Mouse (Mus musculus) heart, adult 2 months (tissue): ENCODE measurements around the gene Zdhhc14.

Experiments used
- CTCF ChIP-seq: fragments of 200-600 bp; IDR thresholded peaks from 2 replicates; pipeline ENCODE4 v1.8.1; 2022; ENCODE audit warnings: antibody characterized with exemption, mild to moderate bottlenecking, moderate library complexity
- EP300 ChIP-seq: fragments of 200-500 bp; IDR thresholded peaks from 2 replicates; pipeline ENCODE4 v1.6.1; 2011; ENCODE audit warnings: low read depth, low read length, control low read depth; ENCODE audit not compliant: insufficient read depth
- POLR2A ChIP-seq: fragments of 200-500 bp; IDR thresholded peaks from 2 replicates; pipeline ENCODE4 v1.6.1; 2011; ENCODE audit warnings: mild to moderate bottlenecking, low read depth, low read length, control low read depth; ENCODE audit not compliant: insufficient read depth

DNA sequence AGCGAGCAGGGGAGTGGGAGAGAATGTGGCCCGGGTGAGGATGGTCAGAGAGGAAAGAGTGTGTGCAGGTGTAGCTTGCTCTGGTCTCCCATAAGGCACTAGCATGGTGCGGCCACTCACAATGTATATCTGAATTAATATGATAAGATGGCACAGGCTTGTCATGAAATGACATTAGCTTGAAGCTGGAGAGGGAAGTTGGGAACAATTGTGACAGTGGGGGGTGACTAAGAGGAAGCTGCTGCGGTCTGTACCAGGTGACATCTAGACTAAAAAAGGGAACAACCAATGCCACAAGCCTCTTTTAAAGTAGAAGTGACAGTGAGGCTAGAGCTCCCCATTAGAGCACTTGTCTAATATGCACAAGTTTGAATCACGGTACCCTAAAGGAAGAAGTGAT lies 238.2 kb downstream of the Zdhhc14 start:
- no peak for TF ChIP-seq CTCF
- TF ChIP-seq POLR2A, result no peak
- TF ChIP-seq EP300, result no peak
